Mouse (Mus musculus) kidney, postnatal 0 days (tissue): ENCODE data around the gene Smok3c. TPM values are rescaled to one million over a fixed set of nuclear protein-coding genes. Genes with fewer than 3 reads are reported as not detected.
"Not testable (repeated sequence)": the region's sequence is repeated elsewhere in the genome, so short reads cannot be mapped to it uniquely, and the experiment has no call there.

Experiments
- ATAC-seq: fragments of 200-750 bp; cut with Nextera tagmentation; replicated peaks from 2 replicates; pipeline ENCODE4 v1.8.0; 2017; ENCODE audit warnings: low read depth, moderate number of reproducible peaks, moderate TSS enrichment, moderate library complexity; ENCODE audit not compliant: low FRiP score
- DNase-seq: peaks from one replicate; pipeline ENCODE4 v3.0.0-alpha.2; 2016; ENCODE audit warnings: low spot score
- H3K27ac ChIP-seq: fragments of 300-500 bp; sonication (generic); 2 replicates; pipeline ENCODE4 v1.5.1; 2014; ENCODE audit warnings: mild to moderate bottlenecking
- H3K27me3 ChIP-seq: fragments of 300-500 bp; sonication (generic); 2 replicates; pipeline ENCODE4 v1.6.1; 2014; ENCODE audit warnings: low read length, mixed read lengths; ENCODE audit not compliant: insufficient read depth
- H3K36me3 ChIP-seq: fragments of 300-500 bp; sonication (generic); 2 replicates; pipeline ENCODE4 v1.6.1; 2014; ENCODE audit warnings: low read length, mixed read lengths; ENCODE audit not compliant: insufficient read depth
- H3K4me1 ChIP-seq: fragments of 300-500 bp; sonication (generic); replicated peaks from 2 replicates; pipeline ENCODE4 v1.6.1; 2014; ENCODE audit warnings: antibody characterized with exemption, low read length, mixed read lengths; ENCODE audit not compliant: insufficient read depth
- H3K4me2 ChIP-seq: fragments of 300-500 bp; sonication (generic); 2 replicates; pipeline ENCODE4 v1.6.1; 2014; ENCODE audit warnings: mild to moderate bottlenecking, low read length, moderate library complexity, mixed read lengths
- H3K4me3 ChIP-seq: fragments of 300-500 bp; sonication (generic); replicated peaks from 2 replicates; pipeline ENCODE4 v1.5.1; 2014; ENCODE audit warnings: low read depth, low read length
- H3K9ac ChIP-seq: fragments of 300-500 bp; sonication (generic); 2 replicates; pipeline ENCODE4 v1.6.1; 2014; ENCODE audit warnings: low read depth, low read length
- H3K9me3 ChIP-seq: fragments of 300-500 bp; sonication (generic); replicated peaks from 2 replicates; pipeline ENCODE4 v1.6.1; 2016; ENCODE audit warnings: low read length, inconsistent platforms, mixed read lengths
- CTCF ChIP-seq: IDR thresholded peaks from 2 replicates; pipeline ENCODE4 v1.5.1; 2016; ENCODE audit warnings: antibody characterized with exemption, low read depth, mild to moderate bottlenecking, moderate library complexity
- WGBS: fragments of 180-500 bp; shearing (Covaris S2); extraction: QIAGEN DNeasy Blood & Tissue Kit; methylation state at CpG from one replicate; pipeline ENCODE4 v1.1.7; 2014; 5-methylcytosine and 5-hydroxymethylcytosine counted together
- polyA plus RNA-seq: library from polyadenylated mRNA; unstranded; fragments of >200 nt; fragmentation: Nextera tagmentation; extraction: Ambion mirVana; gene quantifications from 2 replicates; pipeline ENCODE4 v1.2.1, GENCODE M21; 2015

Smok3c gene
- polyA plus RNA-seq, result not detected in 2 replicates

- not testable (repeated sequence) for H3K9me3 ChIP-seq, ATAC-seq, DNase-seq, H3K27me3 ChIP-seq, H3K9ac ChIP-seq, H3K27ac ChIP-seq, H3K4me1 ChIP-seq, H3K36me3 ChIP-seq, H3K4me3 ChIP-seq, H3K4me2 ChIP-seq
- WGBS, result no CpG with 5 or more reads among the region's 5 CpGs
Observed at GRCm38 (mm10) chr5:138052894-138053293, at the start of gene Smok3c. TSS of gene Smok3c (plus strand) at chr5:138053194.

GRCm38 (mm10) chr5:138009437-138009836, 43.6 kb upstream of the Smok3c start:
- no peak for DNase-seq
- Histone ChIP-seq H3K9ac (no peak overlapping the region), H3K9me3 (no peaks in the 10 kb centered on the region), H3K27ac (no peak overlapping the region), H3K36me3 (no peaks in the 10 kb centered on the region), H3K4me2 (no peak overlapping the region), H3K4me1 (no peaks in the 10 kb centered on the region), H3K27me3 (no peaks in the 10 kb centered on the region), H3K4me3 (no peak overlapping the region)
- WGBS, result 88% methylated on average over 5 of the region's 5 CpGs
- TF ChIP-seq CTCF, result no peak
- no peak for ATAC-seq

GRCm38 (mm10) chr5:138012382-138012781, 40.6 kb upstream of the Smok3c start:
- DNase-seq, result no peak
- H3K27ac ChIP-seq, result no peak overlapping the region
- no peak overlapping the region for H3K4me2 ChIP-seq
- no peak for TF ChIP-seq CTCF
- no peak for ATAC-seq
- WGBS, result 82% methylated on average over 5 of the region's 5 CpGs
- H3K9me3 ChIP-seq, result no peaks in the 10 kb centered on the region
- H3K4me3 ChIP-seq, result no peak overlapping the region
- H3K27me3 ChIP-seq, result no peaks in the 10 kb centered on the region
- no peak overlapping the region for H3K9ac ChIP-seq
- H3K4me1 ChIP-seq, result no peaks in the 10 kb centered on the region
- no peaks in the 10 kb centered on the region for H3K36me3 ChIP-seq

- no peaks in the 10 kb centered on the region for H3K4me1 ChIP-seq
- no peak overlapping the region for H3K4me3 ChIP-seq
- no peaks in the 10 kb centered on the region for H3K27me3 ChIP-seq
- no peak overlapping the region for H3K27ac ChIP-seq
- TF ChIP-seq CTCF, result no peak
- H3K9ac ChIP-seq, result no peak overlapping the region
- WGBS, result 92% methylated on average over 2 of the region's 2 CpGs
- no peak overlapping the region for H3K4me2 ChIP-seq
- DNase-seq, result no peak
- no peaks in the 10 kb centered on the region for H3K36me3 ChIP-seq
- no peaks in the 10 kb centered on the region for H3K9me3 ChIP-seq
- ATAC-seq, result no peak
Observed at GRCm38 (mm10) chr5:138016530-138016929, 36.5 kb upstream of the Smok3c start.

- DNase-seq, result no peak
- TF ChIP-seq CTCF, result no peak
Observed at GRCm38 (mm10) chr5:138016997-138017396, 36.0 kb upstream of the Smok3c start.

GRCm38 (mm10) chr5:138019577-138019976, 33.4 kb upstream of the Smok3c start:
- ATAC-seq, H3K4me2 ChIP-seq, H3K27ac ChIP-seq, H3K36me3 ChIP-seq, H3K27me3 ChIP-seq, H3K9ac ChIP-seq, H3K4me3 ChIP-seq, DNase-seq, H3K4me1 ChIP-seq, H3K9me3 ChIP-seq: not testable (repeated sequence)
- 87% methylated on average over 3 of the region's 4 CpGs for WGBS

More at GRCm38 (mm10) chr5:138016997-138017396, 36.0 kb upstream of the Smok3c start:
- ATAC-seq, result no peak
- no peak overlapping the region for H3K4me3 ChIP-seq
- no peaks in the 10 kb centered on the region for H3K27me3 ChIP-seq
- no peak overlapping the region for H3K27ac ChIP-seq
- no peaks in the 10 kb centered on the region for H3K36me3 ChIP-seq
- H3K9me3 ChIP-seq, result no peaks in the 10 kb centered on the region
- H3K9ac ChIP-seq, result no peak overlapping the region
- H3K4me2 ChIP-seq, result no peak overlapping the region
- H3K4me1 ChIP-seq, result no peaks in the 10 kb centered on the region

GRCm38 (mm10) chr5:138020961-138021479, 32.0 kb upstream of the Smok3c start, which contains the start of the genes Smok3a and Smok3b:
TSS of gene Smok3a (plus strand) at chr5:138021261.
TSS of gene Smok3b (plus strand) at chr5:138021429.
- H3K27ac ChIP-seq, H3K4me2 ChIP-seq, DNase-seq, H3K9me3 ChIP-seq, H3K27me3 ChIP-seq, H3K4me3 ChIP-seq, ATAC-seq, H3K9ac ChIP-seq, H3K4me1 ChIP-seq, H3K36me3 ChIP-seq: not testable (repeated sequence)
- WGBS, result 84% methylated on average over 3 of the region's 7 CpGs
